Mouse (Mus musculus) stomach, postnatal 0 days (tissue): ENCODE data around the gene Vps35l. TPM values are rescaled to one million over a fixed set of nuclear protein-coding genes. Genes with fewer than 3 reads are reported as not detected.

Experiments used
- ATAC-seq: fragments of 200-750 bp; cut with Nextera tagmentation; 2 replicates; pipeline ENCODE4 v1.8.0; 2017; ENCODE audit not compliant: low FRiP score, low TSS enrichment
- DNase-seq: peaks from one replicate; pipeline ENCODE4 v3.0.0-alpha.2; 2016; ENCODE audit warnings: low spot score
- H3K27ac ChIP-seq: fragments of 300-500 bp; sonication (generic); replicated peaks from 2 replicates; pipeline ENCODE4 v1.5.1; 2014; ENCODE audit warnings: mild to moderate bottlenecking, control low read depth
- H3K27me3 ChIP-seq: fragments of 300-500 bp; sonication (generic); 2 replicates; pipeline ENCODE4 v1.6.1; 2014; ENCODE audit warnings: low read length; ENCODE audit not compliant: control insufficient read depth, insufficient read depth
- H3K36me3 ChIP-seq: fragments of 300-500 bp; sonication (generic); 2 replicates; pipeline ENCODE4 v1.6.1; 2014; ENCODE audit warnings: low read length, mixed read lengths; ENCODE audit not compliant: control insufficient read depth, insufficient read depth
- H3K4me1 ChIP-seq: fragments of 300-500 bp; sonication (generic); replicated peaks from 2 replicates; pipeline ENCODE4 v1.6.1; 2014; ENCODE audit warnings: antibody characterized with exemption; ENCODE audit not compliant: control insufficient read depth, insufficient read depth
- H3K4me2 ChIP-seq: fragments of 300-500 bp; sonication (generic); replicated peaks from 2 replicates; pipeline ENCODE4 v1.6.1; 2014; ENCODE audit warnings: low read depth, mild to moderate bottlenecking, control low read depth, moderate library complexity
- H3K4me3 ChIP-seq: fragments of 300-500 bp; sonication (generic); 2 replicates; pipeline ENCODE4 v1.5.1; 2014; ENCODE audit warnings: low read depth, low read length, control low read depth
- H3K9ac ChIP-seq: fragments of 300-500 bp; sonication (generic); 2 replicates; pipeline ENCODE4 v1.6.1; 2014; ENCODE audit warnings: mild to moderate bottlenecking, low read length, control low read depth, mixed read lengths
- H3K9me3 ChIP-seq: fragments of 300-500 bp; sonication (generic); 2 replicates; pipeline ENCODE4 v1.6.1; 2016; ENCODE audit warnings: low read length; ENCODE audit not compliant: control insufficient read depth
- CTCF ChIP-seq: IDR thresholded peaks from 2 replicates; pipeline ENCODE4 v1.5.1; 2016; ENCODE audit warnings: antibody characterized with exemption, low read depth, mild to moderate bottlenecking, moderate library complexity
- EP300 ChIP-seq: optimal IDR thresholded peaks from 2 replicates; pipeline ENCODE3; 2016; ENCODE audit warnings: antibody characterized with exemption
- WGBS: fragments of 180-500 bp; shearing (Covaris S2); extraction: QIAGEN DNeasy Blood & Tissue Kit; methylation state at CpG from one replicate; pipeline ENCODE4 v1.1.7; 2014; 5-methylcytosine and 5-hydroxymethylcytosine counted together
- polyA plus RNA-seq: library from polyadenylated mRNA; unstranded; fragments of >200 nt; fragmentation: Nextera tagmentation; extraction: Ambion mirVana; gene quantifications from 2 replicates; pipeline ENCODE4 v1.2.1, GENCODE M21; 2015

Vps35l gene
- polyA plus RNA-seq, 1 experiment from 2014 or later, result 32.7 TPM

DNA sequence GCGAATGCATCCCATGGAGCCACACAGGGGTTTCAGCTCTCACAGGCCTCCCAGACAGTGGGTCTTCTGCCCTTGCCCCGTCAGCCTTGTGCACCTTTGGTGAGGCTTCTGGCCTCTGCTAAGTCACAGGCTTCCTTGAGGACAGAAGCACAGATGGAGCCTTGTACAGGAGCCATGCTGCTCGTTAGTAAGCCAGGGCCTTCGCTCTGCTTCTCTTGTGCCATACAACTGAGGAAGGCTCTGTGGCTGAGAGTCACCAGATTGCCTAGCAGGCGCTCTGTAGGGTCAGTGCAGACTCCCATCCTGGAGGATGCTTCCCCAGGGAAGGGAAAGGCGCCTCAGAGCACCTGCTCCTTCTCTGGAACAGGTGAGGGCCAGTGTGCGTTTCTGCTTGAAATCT lies 36.0 kb downstream of the Vps35l start:
- Histone ChIP-seq H3K36me3 (peaks cover 14% of the 10 kb centered on the region), H3K4me1 (no peaks in the 10 kb centered on the region), H3K27me3 (no peaks in the 10 kb centered on the region), H3K9me3 (no peaks in the 10 kb centered on the region), H3K4me2 (no peak overlapping the region), H3K4me3 (no peak overlapping the region), H3K9ac (0 out of 2 replicates have a peak overlapping the region, but pooled peaks have one; percentile 13), H3K27ac (no peak overlapping the region)
- WGBS, result 90% methylated on average over 7 of the region's 7 CpGs
- no peak for ATAC-seq
- TF ChIP-seq CTCF, result no peak
- TF ChIP-seq EP300, result no peak
- DNase-seq, result no peak

DNA sequence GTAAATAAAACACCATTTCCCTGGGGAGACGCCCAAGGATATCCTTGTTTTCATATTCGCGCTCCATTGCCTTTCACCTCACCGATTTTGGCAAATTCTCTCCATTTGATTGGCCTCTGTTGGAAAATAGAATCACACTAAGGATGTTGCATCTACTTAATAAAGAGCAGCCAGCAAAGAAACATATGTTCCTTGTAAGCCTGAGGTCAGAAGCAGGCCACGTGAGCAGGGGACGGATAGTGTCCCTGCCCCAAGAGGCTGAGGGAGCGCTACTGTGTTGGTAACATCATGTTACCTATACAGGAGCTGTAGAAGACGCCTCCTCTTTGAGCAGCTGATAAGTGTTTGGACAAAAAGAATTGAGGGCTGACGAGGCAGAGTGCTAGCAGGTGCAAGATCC lies 36.5 kb downstream of the Vps35l start:
- H3K27ac ChIP-seq, result no peak overlapping the region
- no peak overlapping the region for H3K4me3 ChIP-seq
- no peaks in the 10 kb centered on the region for H3K9me3 ChIP-seq
- ATAC-seq (no peak), DNase-seq (no peak)
- WGBS, result 83% methylated on average over 9 of the region's 9 CpGs
- no peaks in the 10 kb centered on the region for H3K4me1 ChIP-seq
- TF ChIP-seq EP300 (no peak), CTCF (no peak)
- H3K36me3 ChIP-seq, result peaks cover 15% of the 10 kb centered on the region
- no peaks in the 10 kb centered on the region for H3K27me3 ChIP-seq
- H3K9ac ChIP-seq, result no peak overlapping the region
- no peak overlapping the region for H3K4me2 ChIP-seq

DNA sequence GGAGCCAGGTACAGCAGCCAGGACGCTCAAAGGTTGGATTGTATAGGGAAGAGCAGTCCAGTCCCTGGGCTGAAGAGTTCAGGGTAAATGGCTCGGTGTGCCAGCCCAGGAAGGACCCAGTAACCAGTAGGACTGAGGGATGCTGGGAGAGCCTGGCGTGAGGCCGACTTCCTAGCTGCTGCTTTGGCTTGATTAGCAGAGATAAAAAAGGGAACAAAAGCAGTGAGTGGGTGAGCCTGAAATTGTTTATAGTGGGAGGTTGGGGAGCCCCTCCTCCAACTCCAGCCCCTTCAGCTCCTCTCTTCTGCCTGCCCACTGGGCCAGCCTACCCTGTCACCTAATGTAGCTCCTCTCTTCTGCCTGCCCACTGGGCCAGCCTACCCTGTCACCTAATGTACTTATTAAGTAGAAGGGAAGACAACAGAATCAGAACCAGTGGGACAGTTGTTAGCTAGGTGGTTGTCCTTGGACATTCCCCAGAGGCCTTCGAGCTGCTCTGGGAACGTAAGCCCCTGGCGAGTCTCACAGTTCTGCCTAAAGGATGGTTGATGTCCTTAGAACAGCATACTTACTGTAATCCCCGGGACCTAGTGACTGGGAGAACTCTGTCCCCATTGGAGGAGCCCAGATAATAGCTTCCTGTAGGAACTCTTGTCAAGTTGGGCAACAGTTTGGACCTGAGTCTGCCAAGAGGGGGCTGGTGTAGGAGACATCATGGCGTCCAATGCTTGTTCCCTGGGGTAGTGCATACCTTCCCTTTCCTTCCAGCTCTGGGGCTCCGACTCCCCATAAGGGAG lies 37.8 kb downstream of the Vps35l start:
- no peak overlapping the region for H3K4me2 ChIP-seq
- no peak overlapping the region for H3K27ac ChIP-seq
- no peak for DNase-seq
- H3K9ac ChIP-seq, result no peak overlapping the region
- no peaks in the 10 kb centered on the region for H3K9me3 ChIP-seq
- 76% methylated on average over 10 of the region's 10 CpGs for WGBS
- H3K27me3 ChIP-seq, result no peaks in the 10 kb centered on the region
- no peaks in the 10 kb centered on the region for H3K4me1 ChIP-seq
- no peak for TF ChIP-seq CTCF
- TF ChIP-seq EP300, result no peak
- peaks cover 15% of the 10 kb centered on the region for H3K36me3 ChIP-seq
- ATAC-seq, result no peak
- no peak overlapping the region for H3K4me3 ChIP-seq

DNA sequence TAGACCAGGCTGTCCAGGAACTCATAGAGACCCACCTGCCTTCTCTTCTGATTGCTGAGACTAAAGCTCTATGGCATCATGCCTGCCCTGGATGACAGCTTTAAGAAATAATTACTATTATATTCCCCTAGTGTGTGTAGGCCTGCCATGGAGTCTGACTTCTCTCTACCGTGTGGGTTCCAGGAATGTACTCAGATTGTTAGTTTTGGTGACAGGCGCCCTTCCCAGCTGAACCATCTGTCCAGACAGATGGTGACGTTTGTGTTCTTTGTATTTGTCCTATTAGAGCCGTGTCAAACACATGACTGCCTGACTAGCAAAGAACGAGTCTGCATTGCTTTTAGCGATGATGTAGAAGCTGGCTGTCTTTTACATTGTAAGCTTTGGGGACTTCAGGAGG lies 38.5 kb downstream of the Vps35l start:
- no peak for DNase-seq
- Histone ChIP-seq H3K27ac (no peak overlapping the region), H3K27me3 (no peaks in the 10 kb centered on the region), H3K4me3 (no peak overlapping the region), H3K9me3 (no peaks in the 10 kb centered on the region), H3K4me2 (no peak overlapping the region), H3K9ac (no peak overlapping the region), H3K4me1 (no peaks in the 10 kb centered on the region), H3K36me3 (peaks cover 13% of the 10 kb centered on the region)
- TF ChIP-seq CTCF (no peak), EP300 (no peak)
- WGBS, result 62% methylated on average over 6 of the region's 6 CpGs
- ATAC-seq, result no peak

DNA sequence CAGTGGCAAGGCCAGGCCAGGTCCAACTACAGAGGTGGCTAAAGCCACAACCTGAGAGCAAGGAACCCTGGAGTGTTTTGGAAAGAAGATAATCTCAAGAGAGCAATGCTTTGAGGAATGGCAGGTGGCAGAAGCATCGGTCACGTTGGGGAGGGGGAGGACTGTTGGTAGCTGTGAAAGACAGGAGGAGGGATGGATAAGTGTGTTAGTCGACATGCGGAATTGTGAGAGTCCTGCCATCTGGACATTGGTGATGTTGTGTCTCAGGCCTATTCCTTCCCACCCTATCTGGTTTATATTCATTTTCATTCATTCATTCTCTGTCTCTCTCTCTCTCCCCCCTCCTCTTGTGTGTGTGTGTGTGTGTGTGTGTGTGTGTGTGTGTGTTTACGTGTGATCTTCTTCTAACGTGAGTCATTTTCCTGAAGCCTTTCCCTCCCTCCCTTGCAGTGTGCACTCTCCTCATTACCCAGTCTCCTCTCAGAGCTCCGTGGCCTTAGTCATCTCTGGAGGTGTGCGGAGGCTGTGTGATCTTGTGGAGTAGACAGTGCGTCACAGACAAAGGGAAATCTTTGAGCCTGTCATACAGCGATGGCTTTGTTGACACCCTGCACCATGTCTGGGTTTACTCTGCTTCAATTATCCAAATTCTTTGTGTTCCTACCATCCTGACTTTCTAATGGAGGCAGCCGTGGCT lies 43.4 kb downstream of the Vps35l start:
- 86% methylated on average over 11 of the region's 11 CpGs for WGBS
- Histone ChIP-seq H3K4me1 (no peaks in the 10 kb centered on the region), H3K9ac (no peak overlapping the region), H3K4me2 (no peak overlapping the region), H3K27me3 (no peaks in the 10 kb centered on the region), H3K9me3 (no peaks in the 10 kb centered on the region), H3K36me3 (peaks cover 5% of the 10 kb centered on the region; the same call in 1 of the 2 replicates), H3K27ac (no peak overlapping the region), H3K4me3 (no peak overlapping the region)
- ATAC-seq (no peak), DNase-seq (no peak)
- TF ChIP-seq EP300 (no peak), CTCF (no peak)

DNA sequence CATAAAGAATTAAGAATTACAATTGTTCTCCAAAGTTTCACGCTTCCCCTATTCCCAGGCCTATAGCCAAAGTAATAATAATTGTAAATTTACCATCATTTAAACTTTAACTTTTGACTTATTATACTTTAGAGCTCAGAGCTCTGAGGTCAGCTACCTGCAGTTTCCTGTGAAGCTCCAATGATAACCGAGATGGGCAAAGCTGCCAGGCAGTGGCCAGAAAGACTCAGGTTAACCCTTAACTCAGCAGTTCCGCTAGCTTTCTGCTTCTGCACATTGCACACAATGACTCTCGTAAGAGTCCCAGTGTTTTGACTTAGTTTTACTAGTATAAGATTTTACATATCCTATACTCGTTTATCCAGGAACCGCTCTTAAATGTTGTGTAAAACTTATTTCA lies 46.1 kb downstream of the Vps35l start:
- H3K9me3 ChIP-seq, result no peaks in the 10 kb centered on the region
- H3K27ac ChIP-seq, result no peak overlapping the region
- 82% methylated on average over 6 of the region's 6 CpGs for WGBS
- H3K4me3 ChIP-seq, result no peak overlapping the region
- ATAC-seq (no peak), DNase-seq (no peak)
- no peaks in the 10 kb centered on the region for H3K4me1 ChIP-seq
- TF ChIP-seq EP300, result no peak
- TF ChIP-seq CTCF, result no peak
- H3K36me3 ChIP-seq, result peaks cover 3% of the 10 kb centered on the region; the same call in 1 of the 2 replicates
- no peaks in the 10 kb centered on the region for H3K27me3 ChIP-seq
- no peak overlapping the region for H3K4me2 ChIP-seq
- H3K9ac ChIP-seq, result no peak overlapping the region
